Mouse (Mus musculus) adrenal gland, adult 18-20 months (tissue): ENCODE data around the gene Dlgap4. TPM values are rescaled to one million over a fixed set of nuclear protein-coding genes. Genes with fewer than 3 reads are reported as not detected.

Experiments used
- DNase-seq, 2 experiments: peaks; one replicate each; pipeline ENCODE4 v3.0.0; 2021 to 2022; ENCODE audit warnings: low spot score in 2 of 2
- total RNA-seq, 2 experiments: library from RNA; stranded (reverse); gene quantifications; 1 replicate in 1 of 2; 2 replicates in 1 of 2; pipeline ENCODE4 v1.2.3; 2021

Gene Dlgap4
- total RNA-seq, 2 experiments from 2014 or later: 43.2 to 60.8 TPM

DNA sequence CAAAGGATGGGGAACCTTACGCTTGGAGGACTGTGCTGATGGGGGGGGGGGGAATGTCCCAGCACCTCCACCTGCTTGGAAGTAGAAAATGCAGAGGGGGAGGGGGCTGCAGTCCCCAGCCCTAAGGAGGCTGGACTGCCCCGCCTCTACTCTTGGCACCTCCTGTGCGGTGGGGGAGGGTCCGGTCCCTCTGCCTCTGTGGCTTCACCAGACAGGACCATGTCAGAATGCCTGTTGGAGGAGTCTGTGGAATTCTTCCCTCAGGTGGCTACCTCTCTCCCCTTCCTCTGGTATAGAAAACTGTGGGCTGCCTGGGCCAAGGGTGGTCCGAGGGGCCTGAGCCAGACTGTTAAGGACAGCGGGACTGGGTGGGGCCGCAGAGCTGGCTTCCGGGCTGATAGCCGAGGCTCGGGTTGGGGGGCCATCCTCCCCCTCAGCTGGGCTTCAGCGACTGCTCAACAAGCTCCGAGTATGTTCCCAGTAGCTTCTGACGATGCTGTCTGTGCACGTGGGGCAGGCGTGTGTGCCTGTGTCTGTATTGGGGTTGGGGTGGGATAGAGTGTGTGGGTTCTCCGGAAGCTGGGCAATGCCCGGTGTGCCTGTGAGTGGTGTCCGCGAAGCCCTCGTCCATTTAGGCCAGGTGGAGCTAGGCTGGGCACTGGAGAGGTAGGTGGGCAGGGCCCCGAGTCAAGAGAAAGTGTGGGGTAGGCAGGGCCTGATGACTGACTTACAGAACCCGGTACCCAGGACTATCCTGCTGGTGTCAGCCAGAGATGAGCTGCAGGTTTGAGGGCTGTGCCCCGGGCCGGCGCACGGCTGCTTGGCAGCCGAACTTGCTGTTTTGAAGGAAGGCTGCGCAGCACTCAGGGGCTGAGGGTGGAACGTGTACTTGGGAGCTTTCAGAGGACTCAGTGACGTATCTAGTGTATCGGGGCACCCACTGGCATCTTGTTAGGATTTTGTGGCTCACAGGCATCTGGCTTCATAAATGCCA lies 1.5 kb downstream of the Dlgap4 start:
- no peak for DNase-seq

DNA sequence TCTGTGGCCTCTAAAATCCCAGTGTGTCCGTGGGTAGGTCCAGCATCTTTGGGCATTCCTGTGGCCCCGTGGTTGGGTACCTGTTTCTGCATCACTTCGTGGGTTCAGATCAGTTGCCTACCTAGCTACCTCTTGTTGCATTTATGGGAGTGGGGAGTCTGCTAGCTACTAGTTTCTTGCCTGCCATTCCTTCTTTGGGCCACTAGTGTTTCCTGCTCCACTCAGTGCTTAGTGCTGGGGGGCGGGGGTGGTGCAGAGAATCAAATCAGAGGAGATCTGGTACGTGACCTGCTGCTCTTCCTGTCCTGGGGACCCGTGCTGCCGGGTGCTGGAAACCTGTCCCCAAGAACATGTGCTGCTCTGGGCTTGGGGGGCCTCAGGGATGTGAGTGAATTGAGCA lies 3.0 kb downstream of the Dlgap4 start:
- DNase-seq: no peak

DNA sequence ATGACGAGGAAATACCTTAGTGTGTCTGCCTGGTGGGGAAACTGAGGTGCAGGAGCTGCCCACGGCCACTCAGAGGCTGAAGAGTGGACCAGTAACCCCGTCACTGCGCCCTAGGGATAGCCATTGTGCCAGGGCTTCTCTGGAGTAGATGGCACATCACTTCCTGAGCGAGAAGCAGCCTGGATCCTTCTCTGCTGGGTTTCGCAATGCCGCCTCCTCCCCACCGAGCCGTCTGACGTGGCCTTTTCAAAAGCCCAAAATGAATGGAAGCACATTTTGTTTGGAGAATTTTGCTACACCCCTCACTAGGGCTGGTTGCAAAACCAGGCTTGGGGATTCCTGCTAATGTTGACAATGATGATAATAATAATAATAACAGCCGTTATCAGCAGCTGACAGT lies 4.0 kb downstream of the Dlgap4 start:
- DNase-seq: no peak

DNA sequence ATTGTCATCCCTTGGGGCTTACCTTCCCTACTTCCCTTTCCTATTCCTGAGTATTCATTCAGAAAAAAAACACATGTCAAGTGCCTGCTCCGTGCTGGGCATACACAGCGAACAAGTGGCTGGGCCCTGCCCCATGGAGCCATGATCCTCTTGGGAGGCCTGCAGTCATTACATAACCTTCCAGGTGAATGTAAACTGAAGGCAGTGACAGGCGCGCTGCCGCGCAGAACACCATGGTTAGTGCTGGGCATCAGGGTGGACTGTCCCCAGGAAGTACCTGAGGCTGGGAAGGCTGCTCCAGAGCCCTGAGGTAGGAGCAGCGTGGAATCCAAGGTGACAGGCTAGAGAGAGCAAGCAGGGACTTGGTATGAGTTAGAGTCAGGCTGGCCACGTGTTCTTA lies 7.4 kb downstream of the Dlgap4 start:
- no peak for DNase-seq

DNA sequence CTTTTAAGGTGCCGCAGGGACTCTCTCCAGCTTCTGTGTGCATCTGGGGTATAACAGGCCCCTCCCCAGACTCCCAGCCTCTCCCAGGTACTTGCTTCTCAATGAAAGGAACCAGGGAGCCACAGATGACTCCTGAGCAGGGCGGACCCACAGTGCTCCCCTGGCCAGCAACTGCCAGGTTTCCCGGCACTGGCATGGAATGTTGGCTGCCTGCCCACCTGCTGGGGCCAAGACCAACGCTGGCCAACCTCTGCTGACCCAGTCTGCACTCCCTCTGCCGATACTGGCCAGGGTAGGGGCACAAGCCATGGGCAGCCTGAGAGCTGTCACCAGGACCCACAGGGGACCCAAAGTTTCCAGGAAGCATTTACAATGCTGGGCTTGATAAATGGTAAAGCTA lies 7.9 kb downstream of the Dlgap4 start:
- DNase-seq: peak; percentile 17 to 39

DNA sequence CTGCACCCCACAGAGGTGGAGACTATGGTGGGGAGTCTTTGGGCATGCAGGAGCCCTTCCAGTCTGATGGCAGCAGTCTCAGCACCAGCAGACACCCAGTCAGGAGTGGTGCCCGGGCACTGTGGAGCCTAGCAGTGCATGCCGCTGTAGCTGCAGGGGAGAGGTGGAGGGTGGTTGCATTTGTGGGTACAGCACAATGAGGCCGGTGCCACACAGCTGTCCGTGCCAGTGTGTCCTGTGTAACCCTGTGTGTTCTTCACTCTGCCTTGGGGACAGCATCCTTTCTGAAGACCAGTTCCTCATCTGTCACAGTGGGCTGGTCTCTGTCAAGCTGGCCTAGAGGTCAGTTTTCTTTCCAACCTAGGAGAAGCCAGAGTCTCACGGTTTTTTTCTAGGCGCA lies 8.7 kb downstream of the Dlgap4 start:
- no peak for DNase-seq

DNA sequence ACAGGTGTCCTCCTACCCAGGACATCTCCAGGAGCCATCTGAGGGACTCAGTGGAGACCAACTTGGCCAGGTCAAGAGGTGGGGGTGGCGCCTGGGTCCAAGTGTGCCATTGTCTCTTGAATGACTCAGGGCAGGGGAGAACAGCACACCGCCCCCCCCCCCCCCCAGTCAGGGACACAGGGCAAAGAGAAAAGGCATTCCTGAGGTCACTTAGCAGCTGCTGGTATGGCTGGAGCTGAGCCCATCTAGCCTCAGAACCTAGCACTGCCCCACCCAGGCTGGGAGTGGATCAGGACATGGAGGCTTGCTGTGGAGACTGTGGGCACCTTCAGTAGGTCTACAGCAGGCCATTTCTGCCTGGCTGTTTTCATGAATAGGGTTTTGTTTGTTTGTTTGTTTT lies 9.7 kb downstream of the Dlgap4 start:
- no peak for DNase-seq

DNA sequence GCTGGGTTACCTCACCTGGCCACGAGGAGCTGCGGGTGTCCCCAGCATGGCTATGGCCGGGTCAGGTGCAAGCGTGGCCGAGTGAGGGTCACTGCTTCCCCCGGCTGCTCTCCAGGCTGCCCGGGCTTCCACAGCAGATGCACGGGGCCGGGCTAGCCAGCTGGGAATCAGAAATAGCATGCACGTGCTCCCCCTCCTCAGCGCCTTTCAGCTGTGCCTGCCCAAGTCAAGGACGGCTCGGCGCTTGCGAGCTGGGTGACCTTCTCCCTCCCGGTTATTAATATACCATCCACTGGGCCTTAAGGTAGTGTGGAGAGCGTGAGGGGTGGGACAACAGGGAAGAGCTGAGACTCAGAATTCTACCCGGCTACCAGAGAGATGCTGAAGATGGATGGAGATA lies 11.8 kb downstream of the Dlgap4 start:
- peak in 1 of 2 experiments; percentile 14 for DNase-seq

DNA sequence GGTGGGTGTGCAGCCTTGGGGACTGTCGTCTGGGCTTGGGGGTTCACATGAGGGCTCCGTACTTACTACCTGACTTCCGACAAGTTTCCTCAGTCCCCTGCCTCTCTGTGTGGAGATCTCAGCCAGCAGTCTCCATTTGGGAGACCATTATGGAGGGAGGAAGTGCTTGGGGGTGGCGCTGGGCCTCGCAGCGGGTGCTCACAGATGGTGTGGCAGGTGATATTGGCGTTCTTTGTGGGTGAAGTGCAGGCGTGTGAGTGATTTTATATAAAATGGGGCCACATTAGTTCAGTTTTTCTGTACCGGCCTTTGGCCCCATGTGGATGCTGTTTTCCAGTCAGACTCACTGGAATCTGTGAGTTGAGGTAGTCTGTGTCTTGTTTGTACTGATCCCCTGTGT lies 12.6 kb downstream of the Dlgap4 start:
- no peak for DNase-seq

DNA sequence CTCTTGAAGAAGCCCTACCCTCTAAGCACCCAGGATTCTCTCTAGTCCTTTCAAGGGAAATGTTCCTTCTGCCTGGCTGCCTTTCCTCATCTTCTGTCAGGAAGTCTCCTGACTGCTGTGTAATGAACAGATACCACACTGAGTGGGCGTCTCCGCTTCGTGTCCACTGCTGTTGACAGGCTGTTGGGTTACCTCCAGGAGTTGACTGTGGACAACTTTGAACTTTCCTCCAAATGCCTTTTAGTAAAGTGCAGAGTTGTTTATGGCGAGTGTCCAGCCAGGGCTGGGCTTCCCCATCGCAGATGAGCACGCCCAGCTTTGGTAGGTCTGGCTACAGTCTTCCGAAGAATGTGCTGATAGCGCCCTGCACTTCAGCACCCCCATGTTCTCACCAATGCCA lies 13.0 kb downstream of the Dlgap4 start:
- no peak for DNase-seq

DNA sequence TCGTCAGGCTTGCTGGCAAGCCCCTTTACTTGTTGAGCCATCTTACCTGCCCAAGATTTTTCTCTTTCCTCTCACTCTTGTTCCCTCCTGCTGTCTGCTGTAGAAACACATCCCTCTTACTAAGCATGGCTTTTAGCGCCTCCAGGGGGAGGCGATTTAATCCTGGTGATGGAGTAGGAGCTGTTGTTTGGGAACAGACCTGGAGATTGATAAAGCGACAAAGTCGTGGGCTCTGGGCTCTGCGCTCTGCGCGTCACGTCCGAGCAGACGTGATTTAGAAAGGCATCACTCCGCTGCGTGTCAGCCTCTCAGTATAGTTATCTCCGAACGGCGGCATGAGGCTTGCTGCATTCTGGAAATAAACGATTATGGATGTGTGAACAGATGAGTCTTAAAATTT lies 14.4 kb downstream of the Dlgap4 start:
- DNase-seq: no peak

DNA sequence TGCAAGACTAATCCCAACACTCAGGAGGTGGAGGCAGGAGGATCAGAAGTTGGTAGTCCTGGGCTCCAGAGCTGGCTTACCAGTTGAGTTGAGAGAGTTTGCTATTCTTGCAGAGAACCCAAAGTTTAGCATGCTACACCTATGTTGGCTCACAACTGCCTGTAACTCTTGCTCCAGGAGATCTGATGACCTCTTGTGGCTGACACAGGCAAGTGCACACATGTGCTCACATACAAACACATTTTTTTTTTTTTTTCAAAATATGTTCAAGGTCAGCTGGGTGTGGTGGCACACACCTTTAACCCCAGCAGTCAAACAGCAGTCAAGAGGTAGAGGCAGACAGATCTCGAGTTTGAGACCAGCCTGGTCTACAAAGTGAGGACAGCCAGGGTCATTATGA lies 16.8 kb downstream of the Dlgap4 start:
- DNase-seq: no peak

DNA sequence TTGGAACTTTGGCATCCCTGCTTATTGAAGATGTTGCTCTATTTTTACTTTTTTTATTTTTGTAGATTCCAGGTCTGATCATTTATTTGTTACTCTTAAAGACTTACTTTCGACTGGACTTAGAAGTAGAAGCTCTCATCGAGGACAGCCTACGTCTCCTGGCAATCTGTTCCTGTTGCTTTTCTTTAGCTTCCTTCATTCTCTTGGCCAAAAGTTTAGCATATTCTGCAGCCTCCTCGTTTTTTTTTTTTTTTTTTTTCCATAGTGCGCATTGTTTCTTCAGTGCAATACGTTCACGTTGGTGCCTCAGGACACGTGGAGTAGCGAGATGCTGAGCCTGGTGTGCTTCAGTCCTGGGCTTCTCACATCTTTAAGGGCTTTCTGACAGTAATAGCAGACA lies 19.2 kb downstream of the Dlgap4 start:
- DNase-seq: no peak

DNA sequence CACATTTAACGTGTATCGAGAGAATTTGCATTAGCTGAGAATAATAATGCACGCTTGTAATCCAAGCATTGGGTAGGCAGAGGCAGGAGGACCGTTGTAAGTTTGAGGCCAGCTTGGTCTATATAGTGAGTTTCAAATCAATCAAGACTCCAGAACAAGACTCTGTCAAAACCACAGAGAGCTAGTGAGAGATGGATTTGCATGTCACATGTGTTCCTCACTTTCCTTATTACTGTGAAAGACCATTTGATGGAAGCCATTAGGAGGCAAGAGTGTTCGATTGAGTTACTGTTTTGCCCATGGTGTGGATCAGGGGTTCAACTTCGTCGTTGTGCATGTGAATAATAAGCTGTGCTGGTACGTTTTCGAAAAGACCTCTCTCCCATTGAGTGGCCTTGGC lies 21.6 kb downstream of the Dlgap4 start:
- no peak for DNase-seq

DNA sequence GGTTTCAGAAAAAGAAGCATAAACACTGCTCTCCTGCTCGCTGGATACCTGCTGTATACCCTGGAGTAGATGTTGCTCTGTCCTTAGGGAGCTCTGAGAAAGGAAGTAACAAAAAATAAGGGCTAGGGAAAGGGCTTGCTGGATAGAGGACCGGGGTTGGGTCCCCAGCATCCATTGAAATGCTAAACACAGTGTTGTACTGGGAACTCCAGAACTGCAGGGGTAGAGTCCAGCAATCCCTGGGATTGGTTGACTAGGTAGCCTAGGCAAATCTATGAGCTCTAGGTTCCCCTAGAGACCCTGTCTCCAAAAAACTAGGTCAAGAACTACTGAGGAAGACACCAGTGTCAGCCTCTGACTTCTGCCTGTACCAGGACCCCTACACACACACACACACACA lies 27.6 kb downstream of the Dlgap4 start:
- no peak for DNase-seq

DNA sequence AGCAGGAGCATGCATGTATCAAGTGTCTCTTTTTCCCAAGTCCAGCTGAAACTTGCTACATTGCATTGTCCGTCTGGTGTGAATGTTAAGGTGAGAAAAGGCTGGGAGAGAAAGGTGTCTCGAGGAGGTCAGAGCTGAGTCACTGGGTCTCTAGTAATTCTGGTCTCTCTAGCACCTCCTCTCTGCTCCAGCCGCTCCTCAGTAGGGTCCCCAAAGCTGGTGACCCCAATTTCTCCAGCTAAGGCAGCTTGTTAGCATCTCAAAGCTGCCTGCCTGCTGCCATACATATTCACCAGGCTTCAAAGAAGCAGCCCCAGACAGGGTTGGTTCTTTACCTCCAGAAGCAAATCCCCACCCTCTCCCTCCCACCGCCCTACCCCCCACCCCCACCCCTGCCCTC lies 29.4 kb downstream of the Dlgap4 start:
- no peak for DNase-seq

DNA sequence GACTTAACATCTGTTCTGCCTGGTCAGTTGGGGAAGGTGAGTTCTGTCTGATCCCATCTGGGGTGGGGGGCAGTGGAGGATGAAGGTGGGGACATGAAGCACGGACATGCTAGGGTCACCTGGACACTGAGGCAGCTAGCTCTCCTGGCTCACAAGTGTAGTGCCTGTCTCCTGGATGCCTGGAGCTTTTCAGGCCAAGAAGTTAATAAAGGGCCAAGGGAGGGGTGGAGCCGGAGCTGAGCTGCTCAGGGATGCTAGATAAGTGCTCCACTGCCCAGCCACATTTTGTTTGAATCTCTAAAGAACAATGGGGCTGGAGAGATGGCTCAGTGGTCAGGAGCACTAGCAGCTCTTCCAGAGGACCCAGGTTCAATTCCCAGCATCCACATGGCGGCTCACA lies 29.9 kb downstream of the Dlgap4 start:
- no peak for DNase-seq

DNA sequence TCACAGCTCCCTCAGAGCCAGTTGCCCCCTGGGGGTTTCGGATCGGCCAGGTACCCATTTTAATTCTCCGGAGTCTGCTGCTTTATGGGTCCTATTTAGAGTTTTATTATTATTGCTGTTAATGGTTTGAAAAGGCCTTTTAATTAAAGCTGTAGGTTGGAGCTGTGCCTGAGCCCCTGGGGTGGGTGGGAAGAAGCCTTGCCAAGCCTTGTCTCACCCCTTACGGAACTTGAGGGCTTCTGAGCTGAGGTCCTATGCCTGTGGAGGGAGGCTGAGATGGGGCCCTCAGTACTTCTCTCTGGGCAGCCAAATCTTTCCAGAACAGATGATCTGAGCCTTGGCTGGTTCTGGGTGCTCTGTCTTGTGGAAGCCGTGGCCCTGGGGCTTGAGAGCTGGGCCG lies 31.6 kb downstream of the Dlgap4 start:
- no peak for DNase-seq

DNA sequence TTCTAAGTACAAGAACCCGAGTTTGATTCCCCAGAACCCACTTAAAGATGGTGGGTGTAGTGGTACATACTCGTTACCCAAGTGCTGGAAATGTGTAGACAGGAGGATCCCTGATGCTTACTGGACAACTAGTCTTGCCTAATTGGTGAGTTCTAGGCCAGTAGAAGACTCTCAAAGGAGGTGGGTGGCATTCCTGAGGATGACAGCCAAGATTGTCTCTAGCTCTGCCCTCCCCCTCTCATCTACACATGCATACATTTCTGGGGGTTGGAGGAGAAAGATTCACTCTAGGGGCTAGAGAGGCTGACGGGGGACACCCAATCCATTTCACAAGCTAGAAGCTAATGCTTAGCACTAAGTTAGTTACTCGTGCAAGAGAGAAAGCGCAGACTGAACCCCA lies 33.4 kb downstream of the Dlgap4 start:
- no peak for DNase-seq

DNA sequence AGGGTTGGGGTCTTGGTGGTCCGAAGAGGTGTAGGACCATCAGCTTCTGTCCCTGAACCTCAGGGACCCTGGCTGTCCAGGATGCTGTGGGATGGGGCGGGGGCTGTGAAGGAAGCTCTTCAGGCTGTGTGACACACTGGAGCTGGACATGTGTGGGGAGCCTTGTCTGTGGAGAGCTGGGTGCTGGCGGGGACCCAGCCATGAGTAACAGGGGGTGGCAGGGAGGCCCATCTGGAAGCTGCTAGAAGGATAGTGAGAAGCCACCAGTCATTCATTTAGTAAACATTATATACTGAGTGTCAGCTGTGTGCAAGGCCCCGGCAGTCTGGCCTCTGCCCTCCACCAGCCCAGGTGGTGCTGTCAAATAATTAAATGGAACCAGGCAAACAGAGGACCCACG lies 34.5 kb downstream of the Dlgap4 start:
- DNase-seq: no peak

DNA sequence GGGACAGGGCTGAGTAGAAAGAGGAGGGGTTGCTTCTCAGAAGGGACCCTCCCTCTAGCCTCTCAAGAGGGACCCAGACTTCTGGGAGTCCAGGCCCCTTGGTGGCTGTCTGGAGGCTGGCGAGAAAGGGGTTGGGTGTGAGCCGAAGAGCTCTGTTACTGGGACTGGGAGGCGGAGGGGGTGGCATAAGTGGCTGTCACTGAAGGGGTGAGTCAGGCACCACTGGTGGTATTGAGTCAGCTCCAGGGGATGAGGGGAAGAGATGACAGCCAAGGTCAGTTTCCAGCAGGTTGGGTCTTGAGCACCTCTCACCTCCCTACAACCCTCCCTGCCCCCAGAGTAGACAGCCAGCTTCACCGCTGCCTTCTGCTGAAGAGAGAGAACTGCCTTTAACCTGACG lies 35.9 kb downstream of the Dlgap4 start:
- no peak for DNase-seq

DNA sequence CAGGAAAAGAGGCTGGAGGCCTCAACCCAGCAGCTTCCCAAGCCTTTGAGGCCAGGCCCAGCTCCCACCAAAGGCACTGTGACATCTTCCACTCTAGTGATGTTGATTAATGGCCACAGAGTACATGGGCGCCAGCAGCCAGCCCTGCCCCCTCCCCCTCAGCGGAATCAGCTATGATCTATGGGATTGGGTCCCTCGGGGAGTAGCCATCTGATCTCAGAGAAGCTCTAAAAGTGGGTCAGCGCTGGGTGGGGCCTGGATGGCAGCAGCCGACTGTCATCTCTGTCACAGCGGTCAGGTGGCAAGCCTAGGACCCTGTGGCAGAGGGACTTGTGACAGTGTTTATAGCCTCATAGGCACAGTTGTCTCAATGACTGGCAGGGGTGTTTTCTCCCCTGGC lies 37.5 kb downstream of the Dlgap4 start:
- DNase-seq: no peak

DNA sequence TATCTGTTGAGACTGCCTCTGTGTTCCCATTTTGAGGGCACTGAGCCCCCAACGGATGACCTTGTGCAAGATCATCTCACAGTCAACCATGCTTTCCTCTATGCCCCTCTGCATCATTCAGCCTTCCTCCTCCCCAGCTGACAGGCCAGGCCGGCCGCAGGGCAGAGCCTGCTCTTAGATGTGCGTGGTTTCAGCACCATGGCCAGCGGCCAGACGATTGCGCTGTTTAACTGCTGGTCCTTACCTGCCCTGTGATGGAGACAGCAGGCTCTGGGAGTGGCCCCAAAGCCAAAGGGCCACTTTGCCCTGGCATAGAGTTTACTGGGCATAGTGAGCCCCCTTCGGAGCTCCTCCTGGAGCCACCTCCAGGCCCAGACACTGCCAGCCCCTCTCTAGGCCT lies 39.3 kb downstream of the Dlgap4 start:
- DNase-seq: peak; percentile 60 to 64
